In the genomic region with DNA sequence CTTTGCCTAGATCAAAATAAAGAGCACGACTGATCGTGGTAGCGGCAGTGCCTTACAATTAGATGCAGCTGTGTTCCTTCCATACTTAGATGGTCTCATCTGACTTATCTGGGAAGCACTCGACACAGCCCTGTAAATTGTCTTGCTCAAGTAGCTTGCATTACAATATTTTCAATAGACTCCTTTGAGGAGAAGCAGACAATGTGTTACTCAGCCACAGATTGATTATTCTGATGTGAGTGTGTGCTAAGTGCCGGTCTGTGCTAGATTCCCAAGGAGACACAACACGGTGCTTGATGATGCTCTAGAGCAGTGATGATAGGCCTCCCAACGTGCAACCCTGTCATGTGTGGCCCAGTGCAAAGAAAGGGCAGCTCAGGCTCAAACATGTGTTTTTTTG, we compare ENCODE assay signal across 20 mouse cellular contexts.
DNase-seq lines count a peak whose midpoint lies in the region; ATAC-seq and TF ChIP-seq lines count a peak whose summit lies in the region.
"Had no signal": no experiment of that assay in that cellular context is flagged by ENCODE, and none has a peak within 500 bp of the region (broad histone marks: within the 10 kb centered on the region; RNA-seq: fewer than 3 reads in every experiment).

No protein-coding gene starts in this region.

- H3K27ac ChIP-seq in forebrain, embryonic 13.5 days, result no peak overlapping the region
- H3K27ac ChIP-seq in forebrain, embryonic 10.5 days, result no peak overlapping the region
- peak overlapping the region; percentile 75 for H3K27ac ChIP-seq in layer of hippocampus, adult 2 months
- peak overlapping the region; percentile 34 for H3K27ac ChIP-seq in olfactory bulb, adult 2 months (ENCODE audit: insufficient read depth, low read depth, low read length)
- no peak overlapping the region for H3K27ac ChIP-seq in hindbrain, embryonic 16.5 days (ENCODE audit: low read depth, low read length)
- H3K27ac ChIP-seq: embryonic facial prominence, embryonic 10.5 days; heart, embryonic 10.5 days; hindbrain, embryonic 12.5 days; hindbrain, postnatal 0 days had no signal

- H3K27me3 ChIP-seq in forebrain, embryonic 13.5 days, result no peaks in the 10 kb centered on the region
- H3K27me3 ChIP-seq in forebrain, embryonic 10.5 days (ENCODE audit: poor library complexity, severe bottlenecking), result no peaks in the 10 kb centered on the region
- no peaks in the 10 kb centered on the region for H3K27me3 ChIP-seq in hindbrain, embryonic 16.5 days (replicated peaks; ENCODE audit: control insufficient read depth, insufficient read depth, low read length)
- H3K27me3 ChIP-seq: hindbrain, embryonic 12.5 days had no signal

- no peak for TF ChIP-seq POLR2A in olfactory bulb, adult 2 months (IDR thresholded peaks at IDR 0.05; ENCODE audit: insufficient read depth, low read depth, low read length)

- H3K4me1 ChIP-seq in forebrain, embryonic 13.5 days, result peaks cover 8% of the 10 kb centered on the region
- peaks cover 2% of the 10 kb centered on the region for H3K4me1 ChIP-seq in forebrain, embryonic 10.5 days
- H3K4me1 ChIP-seq in olfactory bulb, adult 2 months (ENCODE audit: control insufficient read depth, insufficient read depth, low read length), result peaks cover 24% of the 10 kb centered on the region
- H3K4me1 ChIP-seq in hindbrain, embryonic 16.5 days (ENCODE audit: control insufficient read depth, insufficient read depth, low read depth, low read length), result peaks cover 3% of the 10 kb centered on the region

- no peak for TF ChIP-seq CTCF in layer of hippocampus, adult 2 months (conservative IDR thresholded peaks at IDR 0.05)
- no peak for TF ChIP-seq CTCF in olfactory bulb, adult 2 months (IDR thresholded peaks at IDR 0.05; ENCODE audit: insufficient read depth, low read depth, low read length)

- 0 out of 2 replicates have a peak, but pooled peaks have one; percentile 27 for ATAC-seq in forebrain, embryonic 13.5 days
- no peak for ATAC-seq in hindbrain, embryonic 16.5 days
- ATAC-seq: CD4-positive, CD25-positive, alpha-beta regulatory T cell, adult 4 months; hindbrain, postnatal 0 days had no signal

- no peaks in the 10 kb centered on the region for H3K9me3 ChIP-seq in forebrain, embryonic 13.5 days (replicated peaks)
- H3K9me3 ChIP-seq in forebrain, embryonic 10.5 days, result no peaks in the 10 kb centered on the region
- H3K9me3 ChIP-seq in hindbrain, embryonic 16.5 days (ENCODE audit: control insufficient read depth, low read length), result no peaks in the 10 kb centered on the region
- H3K9me3 ChIP-seq: embryonic facial prominence, embryonic 10.5 days; heart, embryonic 10.5 days; hindbrain, embryonic 12.5 days had no signal

- no peak for DNase-seq in forebrain, embryonic 10.5 days (ENCODE audit: extremely low spot score, low spot score)
- DNase-seq in layer of hippocampus, adult 2 months (ENCODE audit: low spot score in 2 of 2), result peak in 1 of 2 experiments; percentile 17
- DNase-seq in layer of hippocampus, adult 9-10 months (ENCODE audit: low spot score), result no peak
- peak; percentile 78 for DNase-seq in brain, adult 2 months (ENCODE audit: low read depth, low spot score)
- DNase-seq: adrenal gland, postnatal 10 days; B cell, adult 2 months; cerebellum, adult 18-20 months; cerebellum, adult 9-11 months; gastrocnemius, postnatal 36 days; heart, adult 18-20 months; heart, postnatal 10 days; heart, postnatal 4 days had no signal

- 65% methylated on average over 7 of the region's 7 CpGs for WGBS in forebrain, embryonic 13.5 days
- 84% methylated on average over 7 of the region's 7 CpGs for WGBS in forebrain, embryonic 10.5 days
- 27% methylated on average over 7 of the region's 7 CpGs for WGBS in olfactory bulb, adult 2 months
- 52% methylated on average over 7 of the region's 7 CpGs for WGBS in hindbrain, embryonic 16.5 days

- H3K36me3 ChIP-seq in forebrain, embryonic 13.5 days (ENCODE audit: poor library complexity, severe bottlenecking), result peaks cover 26% of the 10 kb centered on the region
- peaks cover 39% of the 10 kb centered on the region for H3K36me3 ChIP-seq in forebrain, embryonic 10.5 days (replicated peaks)
- H3K36me3 ChIP-seq in hindbrain, embryonic 16.5 days (ENCODE audit: control insufficient read depth, insufficient read depth, low read length), result peaks cover 10% of the 10 kb centered on the region; the same call in 1 of the 2 replicates

- H3K9ac ChIP-seq in forebrain, embryonic 13.5 days, result no peak overlapping the region
- H3K9ac ChIP-seq in hindbrain, embryonic 16.5 days (ENCODE audit: low read depth, low read length), result no peak overlapping the region
- H3K9ac ChIP-seq: hindbrain, embryonic 12.5 days had no signal

- no peak overlapping the region for H3K4me2 ChIP-seq in forebrain, embryonic 13.5 days
- H3K4me2 ChIP-seq in hindbrain, embryonic 16.5 days (ENCODE audit: low read length), result no peak overlapping the region
- H3K4me2 ChIP-seq: hindbrain, embryonic 12.5 days had no signal

- H3K4me3 ChIP-seq in forebrain, embryonic 13.5 days, result no peak overlapping the region
- H3K4me3 ChIP-seq in forebrain, embryonic 10.5 days, result no peak overlapping the region
- H3K4me3 ChIP-seq in layer of hippocampus, adult 2 months, result no peak overlapping the region
- no peak overlapping the region for H3K4me3 ChIP-seq in olfactory bulb, adult 2 months (ENCODE audit: insufficient read depth, low read depth, low read length)
- H3K4me3 ChIP-seq in hindbrain, embryonic 16.5 days (ENCODE audit: low read length), result no peak overlapping the region
- H3K4me3 ChIP-seq: embryonic facial prominence, embryonic 10.5 days; heart, embryonic 10.5 days; hindbrain, embryonic 12.5 days had no signal

Comparison
In these comparisons a context has a peak if more than half of its experiments do, and no peak if none do; other contexts are left out.
1. H3K27ac ChIP-seq: peak in layer of hippocampus, adult 2 months (single experiment) and olfactory bulb, adult 2 months (single experiment); none in forebrain, embryonic 13.5 days (single experiment), forebrain, embryonic 10.5 days (single experiment) and hindbrain, embryonic 16.5 days (single experiment).